Mouse (Mus musculus): ENCODE results near the gene Depdc5. TPM values are rescaled to one million over a fixed set of nuclear protein-coding genes. Genes with fewer than 3 reads are reported as not detected.

Gene Depdc5
- 41.5 TPM for total RNA-seq (2023)

GRCm38 (mm10) chr5:32863253-32864228, at the start of gene Depdc5:
Gene Depdc5, plus strand, starts transcription at chr5:32863701.

GRCm38 (mm10) chr5:32827009-32827408, 36.5 kb upstream of the Depdc5 start, which contains the start of gene Gm20671:
Gene Gm20671, minus strand, starts transcription at chr5:32827109.

GRCm38 (mm10) chr5:32853731-32854507, 9.6 kb upstream of the Depdc5 start, which contains the start of gene Prr14l:
Gene Prr14l, minus strand, starts transcription at chr5:32854256.

GRCm38 (mm10) chr5:33018561-33019425, 155.3 kb downstream of the Depdc5 start, which contains the start of gene Ywhah:
Gene Ywhah, plus strand, starts transcription at chr5:33018816.

Other genes with a start within 250 kb of the Depdc5 start
- gene Pisd, start 78.1 kb upstream of the Depdc5 start, total RNA-seq (2023): 29.9 TPM
- gene Gm20671, start 36.6 kb upstream of the Depdc5 start, total RNA-seq (2023): not detected
- gene Prr14l, start 9.4 kb upstream of the Depdc5 start, total RNA-seq (2023): 54.5 TPM
- gene Ywhah, start 155.1 kb downstream of the Depdc5 start, total RNA-seq (2023): 119 TPM
- gene Slc5a1, start 240.5 kb downstream of the Depdc5 start, total RNA-seq (2023): not detected